Mouse (Mus musculus) liver, embryonic 16.5 days (tissue): Measurements from ENCODE around the gene Atp4a. TPM values are rescaled to one million over a fixed set of nuclear protein-coding genes. Genes with fewer than 3 reads are reported as not detected.
A peak's percentile ranks its signal among the peaks of the same experiment; 100 is the strongest.

Experiments
- ATAC-seq: fragments of 200-750 bp; cut with Nextera tagmentation; 2 replicates; pipeline ENCODE4 v1.8.0; 2017; ENCODE audit warnings: low read depth, mild to moderate bottlenecking, moderate number of reproducible peaks, moderate library complexity
- H3K27ac ChIP-seq: fragments of 300-500 bp; sonication (generic); 2 replicates; pipeline ENCODE4 v1.5.1; 2014; ENCODE audit warnings: mild to moderate bottlenecking, low read length
- H3K27me3 ChIP-seq: fragments of 300-500 bp; sonication (generic); 2 replicates; pipeline ENCODE4 v1.6.1; 2014; ENCODE audit warnings: low read depth, low read length, mixed read lengths; ENCODE audit not compliant: control insufficient read depth, insufficient read depth
- H3K36me3 ChIP-seq: fragments of 300-500 bp; sonication (generic); 2 replicates; pipeline ENCODE4 v1.6.1; 2014; ENCODE audit warnings: mild to moderate bottlenecking; ENCODE audit not compliant: control insufficient read depth, insufficient read depth
- H3K4me1 ChIP-seq: fragments of 300-500 bp; sonication (generic); 2 replicates; pipeline ENCODE4 v1.6.1; 2014; ENCODE audit warnings: low read depth, low read length, mixed read lengths; ENCODE audit not compliant: control insufficient read depth
- H3K4me2 ChIP-seq: fragments of 300-500 bp; sonication (generic); 2 replicates; pipeline ENCODE4 v1.6.1; 2014; ENCODE audit warnings: low read depth, low read length, mixed read lengths
- H3K4me3 ChIP-seq: fragments of 300-500 bp; sonication (generic); 2 replicates; pipeline ENCODE4 v1.5.1; 2014; ENCODE audit warnings: low read depth, mild to moderate bottlenecking, low read length
- H3K9ac ChIP-seq: fragments of 300-500 bp; sonication (generic); 2 replicates; pipeline ENCODE4 v1.6.1; 2014; ENCODE audit warnings: low read depth, low read length
- H3K9me3 ChIP-seq: fragments of 300-500 bp; sonication (generic); replicated peaks from 2 replicates; pipeline ENCODE4 v1.6.1; 2016; ENCODE audit warnings: low read length; ENCODE audit not compliant: control insufficient read depth
- WGBS: fragments of 180-500 bp; shearing (Covaris S2); extraction: QIAGEN DNeasy Blood & Tissue Kit; methylation state at CpG from one replicate; pipeline ENCODE4 v1.1.7; 2014; ENCODE audit not compliant: insufficient replicate concordance; 5-methylcytosine and 5-hydroxymethylcytosine counted together
- polyA plus RNA-seq: library from polyadenylated mRNA; unstranded; fragments of >200 nt; fragmentation: Nextera tagmentation; extraction: Ambion mirVana; gene quantifications from 2 replicates; pipeline ENCODE4 v1.2.1, GENCODE M21; 2015

The Atp4a gene
- polyA plus RNA-seq, 1 experiment from 2014 or later = 4.1 TPM

- H3K27me3 ChIP-seq = no peaks in the 10 kb centered on the region
- no peaks in the 10 kb centered on the region for H3K4me1 ChIP-seq
- no peaks in the 10 kb centered on the region for H3K9me3 ChIP-seq
- peak; percentile 62 for ATAC-seq
- no peaks in the 10 kb centered on the region for H3K36me3 ChIP-seq
- no peak overlapping the region for H3K27ac ChIP-seq
- no peak overlapping the region for H3K4me3 ChIP-seq
- H3K9ac ChIP-seq = no peak overlapping the region
- WGBS = 43% methylated on average over 4 of the region's 4 CpGs
- H3K4me2 ChIP-seq = no peak overlapping the region
Observed at GRCm38 (mm10) chr7:30744022-30744598, 32.1 kb downstream of the Atp4a start.

- H3K9ac ChIP-seq = no peak overlapping the region
- no peaks in the 10 kb centered on the region for H3K4me1 ChIP-seq
- no peak overlapping the region for H3K27ac ChIP-seq
- ATAC-seq = no peak
- no peak overlapping the region for H3K4me2 ChIP-seq
- H3K27me3 ChIP-seq = no peaks in the 10 kb centered on the region
- no peak overlapping the region for H3K4me3 ChIP-seq
- no peaks in the 10 kb centered on the region for H3K9me3 ChIP-seq
- no peaks in the 10 kb centered on the region for H3K36me3 ChIP-seq
- 72% methylated on average over 7 of the region's 7 CpGs for WGBS
Observed at GRCm38 (mm10) chr7:30747525-30748204, 35.7 kb downstream of the Atp4a start.

GRCm38 (mm10) chr7:30749824-30750606 lies 38.0 kb downstream of the Atp4a start:
- ATAC-seq = no peak
- Histone ChIP-seq H3K4me1 (no peaks in the 10 kb centered on the region), H3K27me3 (no peaks in the 10 kb centered on the region), H3K9ac (no peak overlapping the region), H3K4me3 (no peak overlapping the region), H3K27ac (no peak overlapping the region), H3K9me3 (peaks cover 4% of the 10 kb centered on the region; the same call in 1 of the 2 replicates), H3K4me2 (no peak overlapping the region), H3K36me3 (no peaks in the 10 kb centered on the region)
- WGBS = 67% methylated on average over 13 of the region's 13 CpGs

- no peaks in the 10 kb centered on the region for H3K27me3 ChIP-seq
- no peak within 1 kb of the TSS for H3K4me3 ChIP-seq
- H3K36me3 ChIP-seq = no peaks in the 10 kb centered on the region
- peaks cover 4% of the 10 kb centered on the region; the same call in 1 of the 2 replicates for H3K9me3 ChIP-seq
- 55% methylated on average over 5 of the region's 5 CpGs for WGBS
- no peaks in the 10 kb centered on the region for H3K4me1 ChIP-seq
- H3K9ac ChIP-seq = no peak within 1 kb of the TSS
- no peak within 1 kb of the TSS for H3K27ac ChIP-seq
- no peak for ATAC-seq
- H3K4me2 ChIP-seq = no peak within 1 kb of the TSS
Observed at GRCm38 (mm10) chr7:30751086-30751669, 39.2 kb downstream of the Atp4a start, which contains the start of gene Sbsn. Sbsn (plus strand) TSS chr7:30751471.

DNA sequence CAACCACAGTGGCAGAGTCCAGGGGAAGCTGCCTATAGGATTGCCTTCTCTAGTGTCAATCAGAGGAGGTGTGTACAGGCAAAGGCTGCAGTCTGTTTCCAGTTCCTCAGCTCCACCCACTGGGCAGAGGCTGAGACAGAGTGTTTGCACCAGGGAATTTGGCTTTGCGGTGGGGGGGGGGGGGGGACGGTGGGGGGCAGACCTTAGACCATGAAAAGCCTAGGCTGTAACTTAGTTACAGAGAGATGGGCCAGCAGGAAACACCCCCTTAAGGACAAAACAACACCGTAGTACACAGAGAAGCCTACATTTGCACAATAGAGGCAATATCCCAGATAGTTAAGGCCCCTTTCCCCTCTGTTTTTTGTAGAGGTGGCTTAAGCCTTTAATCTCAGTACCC lies 45.0 kb downstream of the Atp4a start:
- H3K9me3 ChIP-seq = peaks cover 4% of the 10 kb centered on the region; the same call in 1 of the 2 replicates
- no peak overlapping the region for H3K4me2 ChIP-seq
- no peak overlapping the region for H3K4me3 ChIP-seq
- no peak overlapping the region for H3K9ac ChIP-seq
- no peaks in the 10 kb centered on the region for H3K36me3 ChIP-seq
- H3K27me3 ChIP-seq = no peaks in the 10 kb centered on the region
- 48% methylated on average over 3 of the region's 3 CpGs for WGBS
- no peak for ATAC-seq
- no peak overlapping the region for H3K27ac ChIP-seq
- H3K4me1 ChIP-seq = no peaks in the 10 kb centered on the region; the same call in 1 of the 2 replicates

DNA sequence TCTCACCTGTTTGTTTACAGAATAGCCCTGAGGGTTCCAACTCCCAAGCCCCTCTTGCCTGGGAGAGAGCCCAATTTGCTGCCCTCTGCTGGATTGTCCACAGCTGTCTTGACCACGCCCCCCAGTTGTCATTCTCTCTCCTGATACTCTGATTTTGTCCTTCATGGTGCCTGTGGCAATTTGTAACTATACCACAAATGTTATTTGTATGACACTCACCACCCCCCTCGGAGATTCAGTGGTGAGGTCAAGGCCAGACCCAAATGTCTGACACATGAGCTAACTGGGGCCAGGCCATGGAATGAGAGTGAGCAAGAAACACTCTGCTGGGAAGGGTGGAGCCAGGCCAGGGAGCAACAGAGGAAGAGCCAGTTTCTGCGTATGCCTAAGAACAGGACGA lies 46.8 kb downstream of the Atp4a start:
- Histone ChIP-seq H3K27ac (no peak overlapping the region), H3K4me1 (no peaks in the 10 kb centered on the region; the same call in 1 of the 2 replicates), H3K4me3 (no peak overlapping the region), H3K27me3 (no peaks in the 10 kb centered on the region), H3K4me2 (no peak overlapping the region), H3K9me3 (peaks cover 4% of the 10 kb centered on the region; the same call in 1 of the 2 replicates), H3K9ac (no peak overlapping the region), H3K36me3 (no peaks in the 10 kb centered on the region)
- no peak for ATAC-seq
- WGBS = 40% methylated on average over 4 of the region's 4 CpGs

DNA sequence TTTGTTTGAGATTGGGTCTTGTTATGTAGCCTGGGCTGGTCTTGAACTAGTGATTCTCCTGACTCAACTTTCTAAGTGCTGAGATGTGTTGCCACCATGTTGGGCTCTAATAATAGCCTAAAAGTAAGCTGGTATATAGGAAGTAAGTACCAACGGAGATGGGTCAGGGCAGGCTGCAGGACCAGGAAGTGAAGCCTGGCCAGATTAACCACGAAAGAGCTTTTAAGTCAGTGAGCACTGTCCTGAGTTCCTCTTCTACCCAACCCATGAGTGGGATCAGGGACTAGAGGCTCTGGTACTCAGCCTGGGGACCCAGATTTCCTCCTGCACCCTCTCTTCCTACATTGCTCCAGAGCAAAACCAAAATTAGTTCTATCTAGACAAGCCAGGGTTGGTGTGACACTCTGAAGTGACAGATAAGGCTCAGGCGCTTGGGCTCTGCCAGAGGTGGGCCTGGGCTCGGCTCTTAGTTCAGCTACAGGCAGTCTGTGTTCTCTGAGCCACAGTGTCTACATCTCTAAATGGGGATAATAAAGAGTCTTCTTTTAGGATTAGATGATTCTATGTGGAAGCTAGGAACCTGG lies 49.9 kb downstream of the Atp4a start:
- Histone ChIP-seq H3K4me2 (no peak overlapping the region), H3K4me3 (no peak overlapping the region), H3K27me3 (no peaks in the 10 kb centered on the region), H3K27ac (no peak overlapping the region), H3K9me3 (no peaks in the 10 kb centered on the region), H3K4me1 (no peaks in the 10 kb centered on the region; the same call in 1 of the 2 replicates), H3K9ac (no peak overlapping the region), H3K36me3 (no peaks in the 10 kb centered on the region)
- ATAC-seq = no peak
- WGBS = 15% methylated on average over 4 of the region's 4 CpGs

GRCm38 (mm10) chr7:30763456-30763855 lies 51.4 kb downstream of the Atp4a start, which contains the start of gene Dmkn:
Dmkn (plus strand) TSS chr7:30763756.
- Histone ChIP-seq H3K27ac (no peak within 1 kb of the TSS), H3K36me3 (no peaks in the 10 kb centered on the region), H3K27me3 (no peaks in the 10 kb centered on the region), H3K9ac (no peak within 1 kb of the TSS), H3K4me3 (no peak within 1 kb of the TSS), H3K9me3 (no peaks in the 10 kb centered on the region), H3K4me2 (no peak within 1 kb of the TSS), H3K4me1 (no peaks in the 10 kb centered on the region; the same call in 1 of the 2 replicates)
- WGBS = 58% methylated on average over 5 of the region's 5 CpGs
- no peak for ATAC-seq
